Mouse (Mus musculus) forebrain, postnatal 0 days (tissue): Measurements from ENCODE around the gene Klf11. TPM values are rescaled to one million over a fixed set of nuclear protein-coding genes. Genes with fewer than 3 reads are reported as not detected.

Source experiments
- ATAC-seq: fragments of 200-750 bp; cut with Nextera tagmentation; 2 replicates; pipeline ENCODE4 v1.8.0; 2017; ENCODE audit warnings: mild to moderate bottlenecking, moderate library complexity
- DNase-seq: peaks from one replicate; pipeline ENCODE4 v3.0.0-alpha.2; 2015
- H3K27ac ChIP-seq: fragments of 300-500 bp; sonication (generic); 2 replicates; pipeline ENCODE4 v1.5.1; 2014; ENCODE audit warnings: low read depth, mild to moderate bottlenecking, antibody characterized with exemption, low read length, moderate library complexity, mixed read lengths
- H3K27me3 ChIP-seq: fragments of 300-500 bp; sonication (generic); 2 replicates; pipeline ENCODE4 v1.6.1; 2014; ENCODE audit warnings: mild to moderate bottlenecking, low read length, mixed read lengths; ENCODE audit not compliant: insufficient read depth
- H3K36me3 ChIP-seq: fragments of 300-500 bp; sonication (generic); 2 replicates; pipeline ENCODE4 v1.6.1; 2014; ENCODE audit warnings: mild to moderate bottlenecking, moderate library complexity; ENCODE audit not compliant: insufficient read depth
- H3K4me1 ChIP-seq: fragments of 300-500 bp; sonication (generic); 2 replicates; pipeline ENCODE4 v1.6.1; 2014; ENCODE audit warnings: antibody characterized with exemption; ENCODE audit not compliant: insufficient read depth
- H3K4me2 ChIP-seq: fragments of 300-500 bp; sonication (generic); 2 replicates; pipeline ENCODE4 v1.6.1; 2014; ENCODE audit warnings: low read depth, mild to moderate bottlenecking, moderate library complexity
- H3K4me3 ChIP-seq: fragments of 300-500 bp; sonication (generic); 2 replicates; pipeline ENCODE4 v1.5.1; 2014; ENCODE audit warnings: low read depth, low read length, mixed read lengths
- H3K9ac ChIP-seq: fragments of 300-500 bp; sonication (generic); 2 replicates; pipeline ENCODE4 v1.6.1; 2014; ENCODE audit warnings: mild to moderate bottlenecking
- H3K9me3 ChIP-seq: fragments of 300-500 bp; sonication (generic); 2 replicates; pipeline ENCODE4 v1.6.1; 2016; ENCODE audit warnings: low read length
- CTCF ChIP-seq: sonication (generic); IDR thresholded peaks from 2 replicates; pipeline ENCODE4 v1.5.1; 2016; ENCODE audit warnings: antibody characterized with exemption, control low read depth, low read depth
- WGBS: fragments of 180-500 bp; shearing (Covaris S2); extraction: QIAGEN DNeasy Blood & Tissue Kit; methylation state at CpG from one replicate; pipeline ENCODE4 v1.1.7; 2014; 5-methylcytosine and 5-hydroxymethylcytosine counted together
- polyA plus RNA-seq: library from polyadenylated mRNA; unstranded; fragments of >200 nt; fragmentation: Nextera tagmentation; extraction: Ambion mirVana; gene quantifications from 2 replicates; pipeline ENCODE4 v1.2.1, GENCODE M21; 2015
- total RNA-seq: library from RNA; depleted of rRNA; stranded (reverse); fragments of >200 nt; gene quantifications from 2 replicates; pipeline ENCODE4 v1.2.3, GENCODE M21; 2014

Klf11 gene
- total and polyA plus RNA-seq, 2 experiments from 2014 or later: 22.9 to 30.7 TPM

- no peak for TF ChIP-seq CTCF
- peaks cover 27% of the 10 kb centered on the region for H3K36me3 ChIP-seq
- H3K27ac ChIP-seq: peak overlapping the region; percentile 93
- H3K27me3 ChIP-seq: no peaks in the 10 kb centered on the region
- no peaks in the 10 kb centered on the region for H3K9me3 ChIP-seq
- peak; percentile 70 for ATAC-seq
- peak; percentile 90 for DNase-seq
- H3K4me2 ChIP-seq: peak overlapping the region; percentile 74
- 3% methylated on average over 36 of the region's 36 CpGs for WGBS
- H3K4me3 ChIP-seq: peak overlapping the region; percentile 100
- peak overlapping the region; percentile 99 for H3K9ac ChIP-seq
- H3K4me1 ChIP-seq: peaks cover 18% of the 10 kb centered on the region
Observed at GRCm38 (mm10) chr12:24651642-24652342, 718 bp downstream of the Klf11 start.

- no peak for ATAC-seq
- WGBS: 84% methylated on average over 16 of the region's 16 CpGs
- TF ChIP-seq CTCF: no peak
Observed at GRCm38 (mm10) chr12:24654065-24654862, 3.2 kb downstream of the Klf11 start.

DNA sequence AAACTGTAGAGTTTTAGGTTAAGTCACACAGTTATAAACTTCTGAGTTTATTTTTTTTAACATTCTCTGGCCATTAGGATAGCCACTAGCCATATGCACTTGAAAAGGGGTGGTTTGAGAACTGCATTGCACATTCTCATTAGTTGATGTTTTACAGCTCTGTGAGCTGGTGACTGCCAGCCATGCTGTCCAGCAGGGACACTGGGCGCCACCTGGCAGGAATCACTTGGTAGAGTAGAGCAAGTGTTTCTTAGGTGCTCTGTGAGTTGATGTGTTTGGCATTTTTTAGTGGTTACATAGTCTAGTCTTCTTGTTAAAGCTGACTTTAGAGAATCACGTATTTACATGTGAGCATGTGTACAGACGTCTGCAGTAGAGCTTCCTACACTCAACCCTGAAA, 5.4 kb downstream of the Klf11 start:
- Histone ChIP-seq H3K4me3 (no peak overlapping the region), H3K36me3 (peaks cover 45% of the 10 kb centered on the region), H3K4me2 (peak overlapping the region; percentile 23; the same call in 1 of the 2 replicates), H3K27ac (no peak overlapping the region), H3K9me3 (no peaks in the 10 kb centered on the region), H3K27me3 (no peaks in the 10 kb centered on the region), H3K9ac (no peak overlapping the region), H3K4me1 (peaks cover 16% of the 10 kb centered on the region; the same call in 1 of the 2 replicates)
- 66% methylated on average over 3 of the region's 3 CpGs for WGBS
- TF ChIP-seq CTCF: no peak
- no peak for DNase-seq
- ATAC-seq: no peak

More at GRCm38 (mm10) chr12:24654065-24654862, 3.2 kb downstream of the Klf11 start:
- Histone ChIP-seq H3K36me3 (peaks cover 36% of the 10 kb centered on the region), H3K4me1 (peaks cover 21% of the 10 kb centered on the region), H3K4me2 (no peak overlapping the region), H3K27ac (no peak overlapping the region), H3K9ac (no peak overlapping the region), H3K9me3 (no peaks in the 10 kb centered on the region), H3K4me3 (no peak overlapping the region), H3K27me3 (no peaks in the 10 kb centered on the region)
- DNase-seq: no peak

GRCm38 (mm10) chr12:24658998-24659397, 7.9 kb downstream of the Klf11 start:
- ATAC-seq (no peak), DNase-seq (no peak)
- Histone ChIP-seq H3K9ac (no peak overlapping the region), H3K9me3 (no peaks in the 10 kb centered on the region), H3K27ac (no peak overlapping the region), H3K36me3 (peaks cover 61% of the 10 kb centered on the region), H3K4me2 (no peak overlapping the region), H3K27me3 (no peaks in the 10 kb centered on the region), H3K4me3 (no peak overlapping the region), H3K4me1 (0 out of 2 replicates have a peak, but pooled peaks cover 4% of the 10 kb centered on the region)
- 94% methylated on average over 4 of the region's 4 CpGs for WGBS
- no peak for TF ChIP-seq CTCF

DNA sequence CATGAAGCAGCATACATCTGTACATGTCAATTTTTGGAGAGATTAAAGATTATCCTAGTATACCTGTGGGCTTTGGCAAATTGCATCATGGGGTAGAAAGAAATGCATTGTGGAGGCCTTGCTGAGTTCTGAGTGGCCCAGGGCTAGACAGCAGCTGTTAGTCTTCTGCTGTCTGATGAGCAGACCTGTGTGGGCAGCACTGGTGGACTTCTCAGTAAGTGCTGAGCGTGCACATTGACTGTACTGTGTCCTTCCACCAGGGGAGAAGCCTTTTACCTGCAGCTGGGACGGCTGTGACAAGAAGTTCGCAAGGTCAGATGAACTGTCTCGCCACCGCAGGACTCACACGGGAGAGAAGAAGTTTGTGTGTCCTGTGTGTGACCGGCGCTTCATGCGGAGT, 8.8 kb downstream of the Klf11 start:
- H3K9ac ChIP-seq: no peak overlapping the region
- ATAC-seq (no peak), DNase-seq (no peak)
- peaks cover 53% of the 10 kb centered on the region for H3K36me3 ChIP-seq
- H3K27ac ChIP-seq: no peak overlapping the region
- H3K27me3 ChIP-seq: no peaks in the 10 kb centered on the region
- WGBS: 95% methylated on average over 9 of the region's 9 CpGs
- H3K4me3 ChIP-seq: no peak overlapping the region
- no peaks in the 10 kb centered on the region for H3K9me3 ChIP-seq
- no peak overlapping the region for H3K4me2 ChIP-seq
- no peak for TF ChIP-seq CTCF
- 0 out of 2 replicates have a peak, but pooled peaks cover 4% of the 10 kb centered on the region for H3K4me1 ChIP-seq

DNA sequence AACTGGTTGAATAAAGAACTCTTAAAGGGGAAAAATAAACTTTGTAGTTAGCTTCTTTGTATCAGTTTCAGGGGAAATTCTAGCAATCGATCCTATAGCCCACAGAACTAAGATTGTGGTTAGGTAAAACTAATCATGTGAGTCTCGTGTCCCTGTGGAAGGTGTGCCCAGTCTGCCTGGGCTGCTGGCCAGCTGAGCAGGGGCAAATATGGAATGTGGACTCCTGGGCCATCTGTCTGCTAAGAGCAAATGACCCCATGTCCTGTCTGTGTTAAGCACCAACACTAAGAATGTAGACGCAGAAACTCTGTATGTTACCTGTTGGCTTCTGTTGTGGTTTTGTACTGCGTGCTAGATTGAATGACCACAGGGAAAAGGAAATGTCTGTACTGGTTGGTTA, 10.0 kb downstream of the Klf11 start:
- 85% methylated on average over 4 of the region's 4 CpGs for WGBS
- no peak for DNase-seq
- Histone ChIP-seq H3K27me3 (no peaks in the 10 kb centered on the region), H3K4me3 (no peak overlapping the region), H3K9me3 (no peaks in the 10 kb centered on the region), H3K36me3 (peaks cover 44% of the 10 kb centered on the region), H3K27ac (no peak overlapping the region), H3K4me1 (0 out of 2 replicates have a peak, but pooled peaks cover 4% of the 10 kb centered on the region), H3K4me2 (no peak overlapping the region), H3K9ac (no peak overlapping the region)
- no peak for TF ChIP-seq CTCF
- ATAC-seq: no peak

- Histone ChIP-seq H3K9ac (no peak overlapping the region), H3K27me3 (no peaks in the 10 kb centered on the region), H3K4me3 (no peak overlapping the region), H3K9me3 (no peaks in the 10 kb centered on the region), H3K27ac (no peak overlapping the region), H3K4me1 (no peaks in the 10 kb centered on the region), H3K4me2 (no peak overlapping the region), H3K36me3 (peaks cover 36% of the 10 kb centered on the region)
- no peak for DNase-seq
- TF ChIP-seq CTCF: no peak
- no peak for ATAC-seq
- WGBS: 85% methylated on average over 5 of the region's 5 CpGs
Observed at GRCm38 (mm10) chr12:24662131-24662530, 11.1 kb downstream of the Klf11 start.
